Mouse (Mus musculus) right cerebral cortex, postnatal 10 days (tissue): ENCODE measurements around the gene Scel.

Source experiments
- DNase-seq, 2 experiments: peaks; one replicate each; pipeline ENCODE4 v3.0.0; 2021; ENCODE audit warnings: low spot score in 2 of 2

Scel gene

DNA sequence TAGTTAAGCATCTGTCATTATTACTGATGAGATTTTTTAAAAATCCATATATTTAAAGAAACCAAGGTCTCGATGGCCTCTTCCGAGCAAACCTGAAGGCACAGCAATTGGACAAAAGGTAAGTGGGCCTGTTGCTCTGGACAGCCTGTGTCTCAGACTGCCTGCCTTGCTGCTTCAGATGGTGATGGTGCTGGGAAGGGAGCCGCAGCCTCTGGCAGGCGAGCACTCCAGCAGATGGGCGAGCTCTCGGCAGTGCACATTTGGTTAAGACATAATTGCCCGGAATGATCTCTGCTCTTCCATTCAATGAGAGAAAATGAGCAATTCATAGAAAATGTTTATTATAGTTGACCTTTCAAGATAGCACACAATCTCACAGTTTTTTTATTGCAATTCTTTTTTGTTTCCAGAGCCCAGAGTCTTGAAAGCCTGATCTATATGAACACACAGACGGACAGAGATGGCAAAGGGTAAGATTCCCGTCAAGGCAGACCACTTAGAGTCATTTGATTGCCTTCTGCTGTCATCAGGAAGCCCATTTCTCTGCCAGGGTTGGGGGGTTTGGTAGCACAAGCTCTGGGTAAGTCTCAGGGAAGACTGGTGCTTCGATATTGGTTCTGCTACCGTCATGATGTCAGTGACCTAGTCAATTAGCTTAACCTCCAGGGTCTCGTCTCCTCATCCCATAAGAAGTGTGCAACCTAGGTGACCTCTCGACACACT is 58.6 kb downstream of the Scel start:
- peak; percentile 48 to 60 for DNase-seq

DNA sequence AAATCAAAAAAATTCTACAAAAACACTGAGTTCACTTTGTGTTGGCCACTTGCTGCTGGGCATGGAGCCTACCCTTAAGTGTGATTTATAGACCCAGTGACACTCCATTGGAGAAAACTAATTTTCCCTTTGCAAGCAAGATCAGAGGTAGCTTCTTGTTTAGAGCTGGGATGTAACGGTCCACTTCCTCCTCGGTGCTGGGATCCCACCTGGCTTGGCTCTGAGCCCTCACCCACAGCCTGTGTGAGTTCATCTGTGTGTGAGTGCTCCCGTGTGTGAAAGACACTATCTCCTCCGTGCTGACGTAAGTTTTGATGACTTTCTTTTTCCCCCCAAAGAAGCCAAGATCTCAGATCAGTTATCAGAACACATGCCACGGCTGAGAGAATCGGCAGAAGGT is 62.7 kb downstream of the Scel start:
- DNase-seq: no peak

- no peak for DNase-seq
These were observed 63.9 kb downstream of the Scel start for GRCm38 (mm10) chr14:103577011-103577410.

DNA sequence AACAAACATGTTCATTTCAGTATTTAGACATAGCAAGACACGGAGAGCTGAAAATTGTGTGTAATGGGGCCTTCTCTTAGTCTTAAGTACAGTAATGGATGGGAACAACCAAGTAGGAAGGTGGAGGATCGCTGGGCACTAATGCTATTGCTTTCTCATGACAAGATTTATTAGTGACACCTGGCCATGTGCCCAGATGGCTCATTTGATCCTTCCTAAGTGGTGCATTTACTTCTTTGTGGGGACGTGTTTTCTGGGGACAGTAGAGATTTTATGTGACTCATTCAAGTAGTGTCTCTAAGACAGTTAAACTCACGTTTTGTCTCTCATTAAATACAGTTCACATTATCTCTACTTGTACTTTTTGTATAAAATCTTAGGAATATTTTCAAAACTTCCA is 73.5 kb downstream of the Scel start:
- DNase-seq: no peak

DNA sequence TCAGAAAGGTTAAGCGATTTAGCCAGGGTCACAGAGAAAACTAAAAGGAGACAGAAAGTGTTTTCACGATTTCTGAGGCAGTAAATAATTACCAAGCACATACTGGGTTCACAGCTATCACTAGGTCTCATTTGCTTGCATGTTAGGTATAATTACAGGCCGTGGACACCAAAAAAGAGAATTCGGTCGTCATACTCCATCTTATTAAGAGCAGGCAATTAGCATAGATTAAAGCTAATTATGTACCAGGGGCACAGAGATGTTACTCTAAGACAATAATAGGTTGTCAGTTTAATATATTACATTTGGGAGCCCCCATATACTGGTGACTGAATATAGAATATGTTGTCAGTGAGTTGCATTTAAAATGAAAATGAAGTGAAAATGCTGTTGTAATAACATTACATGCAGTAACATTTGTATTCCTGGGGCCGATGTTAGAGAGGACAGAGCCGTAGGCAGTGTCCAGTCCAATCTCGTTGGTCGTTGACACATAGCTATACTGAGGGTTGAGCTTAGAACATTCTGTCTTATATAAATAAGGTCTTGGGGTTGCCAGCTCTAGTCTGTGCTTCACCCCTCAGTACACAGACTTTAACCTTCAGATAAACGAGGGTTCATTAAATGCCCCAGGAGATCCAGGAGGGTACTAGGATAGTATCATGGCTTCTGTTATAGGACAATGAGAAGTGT is 74.2 kb downstream of the Scel start:
- no peak for DNase-seq

GRCm38 (mm10) chr14:103589819-103590218 is 76.7 kb downstream of the Scel start:
- DNase-seq: peak; percentile 62 to 69

- no peak for DNase-seq
These were observed 82.7 kb downstream of the Scel start for GRCm38 (mm10) chr14:103595870-103596269.

DNA sequence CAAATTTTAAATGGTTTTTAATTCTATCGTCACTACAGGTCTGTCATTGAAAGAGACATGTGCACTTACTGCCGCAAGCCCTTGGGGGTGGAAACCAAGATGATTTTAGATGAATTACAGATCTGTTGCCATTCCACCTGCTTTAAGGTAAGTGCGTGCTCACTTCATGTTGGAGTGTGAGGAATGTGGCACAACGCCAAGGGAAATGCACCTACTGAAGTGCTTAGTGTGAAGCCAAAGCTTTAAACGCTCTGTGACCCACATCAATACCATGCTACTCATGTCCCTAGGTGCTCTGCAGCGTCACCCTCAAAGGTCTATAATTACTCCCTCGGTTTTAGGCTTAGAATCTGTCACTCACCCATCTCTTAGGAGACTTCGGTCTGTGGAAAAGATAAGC is 94.9 kb downstream of the Scel start:
- no peak for DNase-seq

DNA sequence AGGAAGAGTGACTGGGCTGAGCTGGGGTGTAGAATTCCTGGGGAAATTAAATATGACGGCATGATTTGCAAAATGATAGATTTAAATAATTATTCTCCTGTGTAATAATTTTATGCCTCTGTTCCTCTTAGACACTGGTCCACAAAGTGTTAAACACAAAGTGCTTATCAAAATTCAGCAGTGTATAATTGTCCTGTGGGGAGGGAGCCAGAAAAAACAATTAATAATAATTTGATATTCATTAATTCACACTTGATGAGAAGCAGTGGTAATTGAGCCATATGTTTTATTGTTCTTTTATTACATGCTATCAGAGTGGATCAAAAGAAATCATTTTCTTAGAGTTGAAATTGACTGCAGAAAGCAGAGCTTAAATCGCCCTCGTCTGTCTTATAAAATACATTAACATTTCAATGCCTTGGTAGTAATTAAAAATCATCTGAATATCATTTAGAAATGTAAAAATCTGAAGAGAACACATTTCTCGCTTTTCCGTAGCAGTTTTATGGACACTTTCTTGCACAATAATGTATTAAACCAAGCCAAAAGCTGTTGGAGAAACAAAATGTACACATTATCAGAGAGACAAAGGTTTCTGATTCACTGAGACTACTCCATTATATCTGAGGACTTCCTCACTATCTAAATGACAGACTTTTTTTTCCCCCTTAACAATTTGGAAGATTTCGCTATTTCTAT is 100.6 kb downstream of the Scel start:
- no peak for DNase-seq

DNA sequence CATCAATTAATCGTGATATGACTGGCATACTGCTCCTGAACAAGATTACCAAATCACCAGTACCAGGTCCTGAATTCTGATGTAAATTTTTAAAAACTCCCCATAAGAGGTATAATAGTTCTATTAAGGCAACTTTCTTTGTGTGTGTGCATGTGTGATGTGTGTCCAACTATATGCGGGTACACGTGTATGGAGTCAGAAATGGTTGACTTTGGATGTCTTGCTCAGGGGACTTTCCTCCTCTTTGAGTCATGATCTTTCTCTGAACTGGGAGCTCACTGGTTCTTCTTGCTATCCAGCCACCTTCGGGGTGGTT is 101.1 kb downstream of the Scel start:
- no peak for DNase-seq

- DNase-seq: no peak
These were observed 106.6 kb downstream of the Scel start for GRCm38 (mm10) chr14:103619756-103620155.

DNA sequence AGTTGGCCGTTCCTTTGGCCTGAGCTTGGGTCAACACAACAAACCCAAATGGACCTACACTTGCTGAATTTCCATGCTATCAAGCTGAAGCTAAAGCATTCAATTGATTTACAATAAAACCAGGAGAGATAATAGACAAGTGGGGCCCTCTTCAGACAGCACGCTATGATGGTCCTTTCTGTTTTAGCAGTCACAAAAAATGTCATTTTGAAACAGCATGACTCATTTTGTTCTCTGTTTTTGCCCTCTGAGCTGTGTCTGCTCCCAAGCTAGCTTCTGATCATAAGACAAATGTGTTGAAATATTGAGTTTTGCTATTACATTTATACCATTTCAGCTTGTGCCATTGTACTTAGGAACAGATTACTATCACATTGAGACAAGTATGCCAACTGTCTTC is 108.1 kb downstream of the Scel start:
- no peak for DNase-seq

DNA sequence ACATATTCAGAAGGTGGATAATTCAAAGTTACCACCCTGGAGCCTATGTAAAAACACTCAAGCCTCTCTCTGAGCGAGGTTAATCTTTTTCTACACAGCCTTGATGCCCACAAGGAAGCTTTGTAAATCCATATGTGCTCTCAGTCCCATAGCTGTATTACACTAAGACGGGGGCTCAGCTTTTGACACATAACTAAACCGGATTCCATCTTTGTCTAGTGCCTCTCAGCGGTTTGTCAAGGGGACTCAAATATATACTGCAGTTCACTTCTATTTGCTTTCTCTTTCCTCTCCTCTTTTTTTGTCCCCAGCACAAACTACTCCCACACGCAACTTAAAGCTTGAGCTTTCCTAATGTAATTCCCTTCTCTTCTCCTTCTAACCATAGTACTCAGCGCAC is 113.0 kb downstream of the Scel start:
- no peak for DNase-seq

DNA sequence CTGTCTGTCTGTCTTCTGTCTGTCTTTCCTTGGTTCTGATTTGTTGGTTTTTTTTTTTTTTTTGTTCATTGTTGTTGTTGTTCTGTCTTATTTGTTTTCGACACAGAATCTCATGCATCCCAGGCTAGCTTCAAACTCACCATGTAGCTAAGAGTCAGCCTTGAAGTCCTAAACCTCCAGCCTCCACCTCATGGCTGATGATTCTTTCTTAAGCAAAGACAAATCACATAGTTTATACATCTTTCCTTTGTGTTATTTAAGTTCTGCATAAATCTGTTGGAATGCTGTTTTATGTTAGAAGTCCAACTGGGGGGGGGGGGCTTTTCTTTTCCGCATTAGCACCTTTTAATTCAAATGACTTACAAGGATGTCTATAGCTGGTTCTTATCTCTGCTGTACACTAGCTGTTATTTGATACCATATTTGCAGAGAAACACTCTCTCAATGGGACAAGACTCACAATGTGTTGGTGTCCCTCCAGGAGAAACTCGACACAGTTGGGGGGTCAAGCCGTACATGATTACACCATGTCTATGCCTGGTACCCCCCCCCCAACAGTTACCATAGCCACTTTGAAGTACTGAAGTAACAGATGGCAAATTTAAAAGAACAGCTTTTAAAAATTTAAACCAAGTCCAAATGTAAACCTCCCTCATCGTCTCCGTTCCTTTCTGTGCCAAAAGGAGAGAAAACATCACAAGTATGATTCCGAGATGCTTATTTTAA is 116.7 kb downstream of the Scel start:
- DNase-seq: peak; percentile 32 to 51

DNA sequence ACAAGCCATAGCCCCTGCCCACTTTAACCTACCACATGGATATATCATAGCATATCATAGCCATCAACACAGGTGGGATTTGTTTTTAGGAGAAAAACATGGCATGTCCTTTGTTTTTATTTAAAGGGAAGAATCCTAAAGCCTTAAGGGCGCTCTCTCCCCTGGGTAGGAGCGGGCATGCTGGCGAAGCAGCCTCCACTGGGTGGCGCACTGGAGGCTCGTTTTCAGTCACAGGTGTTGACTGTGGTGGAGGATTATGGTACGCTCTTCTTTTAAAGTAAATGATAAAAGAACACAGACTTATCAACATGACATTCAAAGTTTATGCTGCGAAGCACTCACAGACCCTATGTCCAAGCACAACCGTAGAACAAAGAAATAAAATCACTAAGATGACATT is 117.4 kb downstream of the Scel start:
- DNase-seq: peak in 1 of 2 experiments; percentile 63

GRCm38 (mm10) chr14:103643933-103644332 is 130.8 kb downstream of the Scel start:
- DNase-seq: no peak

GRCm38 (mm10) chr14:103647981-103648380 is 134.8 kb downstream of the Scel start:
- no peak for DNase-seq

- DNase-seq: peak in 1 of 2 experiments; percentile 54
These were observed 135.6 kb downstream of the Scel start for GRCm38 (mm10) chr14:103648623-103649255.

GRCm38 (mm10) chr14:103649302-103649701 is 136.2 kb downstream of the Scel start:
- DNase-seq: peak in 1 of 2 experiments; percentile 24

- DNase-seq: peak; percentile 95
These were observed 136.8 kb downstream of the Scel start, which contains the start of gene Slain1 for GRCm38 (mm10) chr14:103649896-103650334. Gene Slain1, plus strand, starts transcription at chr14:103650228.

DNA sequence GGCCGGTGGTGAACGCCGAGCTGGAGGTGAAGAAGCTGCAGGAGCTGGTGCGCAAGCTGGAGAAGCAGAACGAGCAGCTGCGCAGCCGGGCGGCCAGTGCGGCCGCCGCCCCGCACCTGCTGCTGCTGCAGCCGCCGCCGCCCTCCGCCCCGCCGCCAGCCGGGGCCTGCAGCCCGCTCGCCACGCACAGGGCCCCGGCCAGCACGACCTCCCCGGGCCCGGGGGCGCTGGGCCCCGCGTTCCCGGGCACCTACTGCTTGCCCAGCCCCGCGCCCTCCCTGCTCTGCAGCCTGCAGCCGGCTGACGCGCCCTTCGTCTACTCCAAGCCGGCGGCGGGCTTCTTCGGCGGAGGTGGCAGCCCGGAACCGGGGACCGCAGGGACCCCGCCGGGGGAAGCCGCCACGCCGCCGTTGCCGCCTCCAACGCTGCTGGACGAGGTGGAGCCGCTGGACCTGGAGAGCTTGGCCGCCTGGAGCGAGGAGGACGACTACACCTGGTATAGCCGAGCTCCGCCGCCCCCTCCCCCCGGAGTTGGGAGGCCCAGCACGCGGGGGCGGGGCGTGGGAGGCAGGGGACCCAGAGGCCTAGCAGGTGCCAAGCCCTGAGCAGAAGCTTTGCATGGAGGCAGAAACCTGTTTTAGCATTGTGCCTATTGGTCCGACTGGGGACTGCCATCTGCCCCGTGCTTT is 137.4 kb downstream of the Scel start:
- DNase-seq: peak; percentile 80 to 83
